Mouse (Mus musculus): ENCODE measurements around the gene Usp32.

Gene Usp32

DNA sequence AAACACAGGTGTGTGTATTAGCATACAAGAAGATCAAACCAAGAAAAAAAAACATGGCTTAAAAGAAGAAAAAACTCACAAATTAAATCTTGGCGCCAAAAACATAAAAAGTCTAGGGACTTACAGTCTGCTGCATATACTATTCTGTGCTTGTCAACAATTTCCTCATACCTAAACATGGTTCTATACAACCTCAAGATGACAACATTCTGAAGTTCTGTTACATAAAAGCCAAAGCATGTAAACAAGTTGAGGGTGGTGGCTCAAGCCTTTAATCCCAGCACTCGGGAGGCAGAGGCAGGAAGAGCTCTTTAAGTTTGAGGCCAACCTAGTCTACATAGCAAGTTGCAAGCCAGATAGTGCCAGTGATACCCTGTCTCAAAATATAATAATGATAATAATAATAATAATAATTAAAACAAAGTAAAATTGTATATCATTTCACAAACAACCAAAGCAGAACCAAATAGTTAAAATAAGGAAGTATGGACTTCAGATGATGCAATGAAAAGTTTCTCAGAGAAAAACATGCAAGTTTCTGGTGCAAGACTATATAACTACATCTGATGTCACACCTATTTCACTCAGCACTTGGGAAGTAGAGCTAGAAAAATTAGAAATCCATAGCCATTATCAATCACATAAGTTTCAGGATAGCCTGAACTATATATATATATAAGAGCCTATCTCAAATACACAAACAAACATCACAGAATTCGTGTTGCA, 16.5 kb downstream of the Usp32 start:
- peak; percentile 45 for DNase-seq (ENCODE audit: low read depth)

DNA sequence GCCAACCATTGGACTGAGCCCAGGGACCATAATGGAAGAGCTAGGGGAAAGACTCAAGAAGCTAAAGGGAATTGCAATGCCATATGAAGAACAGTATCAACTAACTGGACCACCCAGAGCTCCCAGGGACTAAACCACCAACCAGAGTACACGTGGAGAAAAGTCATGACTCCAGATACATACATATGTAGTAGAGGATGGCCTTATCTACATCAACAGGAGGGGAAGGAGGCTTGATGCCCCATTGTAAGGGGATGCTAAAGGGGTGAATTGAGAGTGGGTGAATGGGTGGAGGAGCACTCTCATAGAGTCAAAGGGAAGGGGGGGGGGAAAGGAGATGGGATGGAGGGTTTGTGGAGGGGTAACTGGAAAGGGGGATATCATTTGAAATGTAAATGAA, 17.9 kb downstream of the Usp32 start:
- DNase-seq (ENCODE audit: low read depth), result no peak

DNA sequence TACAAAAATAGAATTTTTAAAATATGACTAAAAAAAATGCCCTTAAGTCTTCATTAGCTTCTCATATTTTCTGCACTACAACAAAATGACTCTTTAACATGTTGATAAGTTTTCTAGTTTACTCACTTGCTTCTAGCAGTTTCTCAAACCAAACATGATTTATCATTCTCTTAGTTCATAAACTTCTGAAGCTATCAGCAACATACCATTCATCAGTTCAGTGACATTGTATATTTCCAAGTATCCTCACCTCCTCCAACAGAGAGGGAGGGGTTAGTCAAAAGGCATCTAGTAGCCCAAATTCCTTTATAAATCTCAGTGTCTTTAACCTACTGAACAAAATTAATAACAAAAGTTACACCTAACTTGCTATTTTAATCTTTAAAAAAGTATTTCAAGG, 22.8 kb downstream of the Usp32 start:
- no peak for DNase-seq (ENCODE audit: low read depth)

DNA sequence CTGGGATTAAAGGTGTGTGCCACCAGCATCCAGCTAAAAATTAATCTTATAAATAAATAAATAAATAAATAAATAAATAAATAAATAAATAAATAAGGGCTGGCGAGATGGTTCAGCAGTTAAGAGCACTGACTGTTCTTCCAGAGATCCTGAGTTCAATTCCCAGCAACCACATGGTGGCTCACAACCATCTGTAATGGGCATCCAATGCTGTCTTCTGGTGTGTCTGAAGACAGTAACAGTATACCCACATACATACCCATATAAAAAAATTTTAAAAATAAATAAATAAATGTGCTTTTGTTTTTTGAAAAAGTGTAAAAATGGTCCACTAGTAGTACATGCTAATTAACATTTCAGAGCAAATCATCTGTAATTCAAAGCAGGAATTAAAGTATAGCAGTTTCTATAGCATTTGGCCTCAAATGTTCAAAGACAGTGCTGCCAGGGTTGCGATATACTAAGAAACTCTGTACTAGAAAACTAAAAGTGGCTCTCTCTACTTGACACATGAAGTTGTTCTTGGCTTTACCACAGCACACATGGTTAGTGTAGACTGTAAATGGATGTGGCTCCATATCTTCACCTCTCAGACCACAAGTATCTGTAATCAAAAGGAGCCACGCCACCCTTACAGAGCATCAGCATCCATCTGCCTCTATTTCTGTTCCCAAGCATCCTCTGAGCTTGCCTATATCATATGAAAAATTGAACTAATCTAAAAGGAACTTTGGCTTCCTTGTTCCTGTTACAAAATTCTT, 23.7 kb downstream of the Usp32 start:
- peak; percentile 68 for DNase-seq (ENCODE audit: low read depth)

DNA sequence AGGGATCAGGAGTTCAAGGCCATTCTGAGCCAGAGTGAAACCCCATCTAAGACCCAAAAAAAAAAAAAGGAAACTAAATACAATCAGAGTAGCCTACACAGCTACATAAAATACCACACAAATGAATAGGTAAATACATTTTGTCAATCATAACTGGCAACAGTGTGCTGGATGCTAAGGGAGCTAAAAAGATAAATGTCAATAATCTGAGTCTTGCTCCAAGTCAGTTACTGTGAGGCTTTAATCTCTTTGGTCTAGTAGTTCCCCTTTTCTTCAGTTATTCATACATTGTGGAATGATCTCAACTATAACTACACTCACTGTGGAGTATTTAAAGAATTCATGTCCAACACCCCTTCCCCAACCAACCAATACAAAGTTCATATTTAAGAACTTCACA, 30.0 kb downstream of the Usp32 start:
- no peak for DNase-seq (ENCODE audit: low read depth)

DNA sequence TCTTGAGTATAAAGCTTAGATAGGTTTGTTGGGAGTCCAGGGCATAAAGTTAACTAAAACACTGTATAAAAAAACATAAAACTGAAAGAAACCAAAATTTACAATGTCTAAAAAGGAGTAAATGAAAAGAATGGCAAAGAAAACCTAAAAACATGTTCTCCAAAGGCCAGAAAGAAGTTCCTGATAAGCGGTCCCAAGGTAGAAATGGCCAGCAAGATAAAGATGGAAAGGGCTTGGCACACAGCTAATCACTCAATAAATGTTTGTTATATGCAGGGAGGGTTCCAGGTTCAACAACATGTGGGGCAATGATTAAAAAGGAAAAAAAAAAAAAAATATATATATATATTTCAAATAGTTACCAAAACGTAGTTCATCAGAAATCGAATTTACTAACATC, 32.7 kb downstream of the Usp32 start:
- DNase-seq (ENCODE audit: low read depth), result no peak

DNA sequence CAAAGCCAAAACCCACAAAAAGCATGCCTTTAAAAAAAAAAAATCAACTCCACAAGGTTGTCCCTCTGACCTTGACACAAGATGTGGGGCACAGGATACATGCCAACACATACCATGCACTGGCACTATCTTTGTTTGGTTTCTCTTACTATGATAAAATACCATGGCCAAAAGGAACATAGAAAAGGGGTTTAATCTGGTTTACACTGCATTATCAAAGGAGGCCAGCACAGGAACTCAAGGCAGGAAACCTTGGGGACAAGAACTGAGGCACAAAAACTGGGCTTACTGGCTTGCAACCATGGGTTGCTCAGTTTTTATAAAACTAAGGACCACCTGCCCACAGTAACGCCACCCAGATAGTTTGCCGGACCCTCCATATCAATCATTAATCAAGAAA, 34.1 kb downstream of the Usp32 start:
- no peak for DNase-seq (ENCODE audit: low read depth)

DNA sequence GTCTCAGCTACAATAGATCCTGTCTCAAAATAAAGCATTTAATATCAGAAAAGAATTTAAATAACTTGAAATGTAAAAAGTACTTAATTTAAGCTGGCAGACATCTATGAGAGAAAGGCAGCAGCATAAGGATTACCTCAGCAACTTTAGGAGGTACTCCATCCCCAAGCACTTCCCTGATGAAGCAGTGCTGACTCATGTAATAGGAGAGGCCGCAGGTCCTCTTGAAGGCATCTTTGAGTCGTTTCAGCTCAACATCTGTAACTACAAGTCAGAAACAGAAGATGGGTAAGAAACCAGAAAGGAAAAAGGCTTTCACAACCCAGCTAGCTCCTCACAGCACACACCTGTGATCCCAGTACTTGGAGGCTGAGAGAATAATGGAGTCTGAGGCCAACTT, 36.2 kb downstream of the Usp32 start:
- peak; percentile 57 for DNase-seq (ENCODE audit: low read depth)

DNA sequence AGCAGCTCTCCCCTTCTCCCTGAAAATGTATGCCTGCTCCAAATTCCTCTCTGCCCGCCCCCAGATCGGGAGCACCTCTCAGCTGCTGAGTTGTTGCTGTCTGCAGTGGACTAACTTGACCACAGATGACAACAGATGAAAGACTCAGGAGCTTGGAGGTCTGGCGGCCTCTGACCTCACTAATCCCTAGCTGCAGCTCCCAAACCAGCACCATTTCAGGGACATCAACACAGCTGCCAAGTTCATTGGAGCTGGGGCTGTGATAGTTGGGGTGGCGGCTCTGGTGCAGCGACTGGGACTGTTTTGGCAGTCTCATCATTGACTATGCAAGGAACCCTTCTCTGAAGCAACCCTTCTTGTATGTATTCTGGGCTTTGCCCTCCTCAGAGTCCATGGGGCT, 44.8 kb downstream of the Usp32 start:
- no peak for DNase-seq (ENCODE audit: low read depth)

DNA sequence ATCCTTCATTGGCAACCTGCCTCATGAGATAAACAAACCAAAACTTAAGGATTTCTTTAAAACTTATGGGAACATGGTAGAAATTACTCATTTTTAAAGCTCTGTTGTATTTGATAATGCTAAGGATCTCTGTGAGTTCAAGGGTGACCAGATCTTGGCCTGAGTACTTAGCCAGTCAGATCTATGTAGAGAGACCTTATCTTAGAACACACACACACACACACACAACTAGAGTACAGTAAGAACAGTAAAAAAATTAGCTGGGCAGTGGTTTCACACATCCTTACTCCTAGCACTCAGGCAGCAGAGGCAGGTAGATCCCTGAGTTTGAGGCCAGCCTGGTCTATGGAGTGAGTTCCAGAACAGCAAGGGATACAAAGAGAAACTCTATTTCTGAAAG, 53.7 kb downstream of the Usp32 start:
- no peak for DNase-seq (ENCODE audit: low read depth)

DNA sequence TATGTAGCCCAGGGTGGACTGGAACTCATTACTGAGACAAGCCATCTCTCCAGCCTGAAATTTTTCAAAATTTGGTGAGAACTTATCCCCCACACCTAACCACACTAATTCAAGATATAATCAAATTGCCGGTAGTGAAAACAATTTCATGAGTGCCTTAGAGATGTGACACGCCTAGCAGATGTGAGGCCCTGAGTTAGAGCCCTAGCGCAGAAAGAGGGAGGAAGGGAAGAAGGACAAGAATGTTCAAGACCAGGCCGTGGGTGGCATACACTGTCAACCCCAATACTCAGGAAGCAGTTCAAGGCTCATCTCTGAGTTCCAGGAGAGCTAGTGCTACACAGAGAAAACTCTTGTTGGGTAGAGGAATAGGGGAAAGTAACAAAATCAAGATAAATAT, 72.1 kb downstream of the Usp32 start:
- no peak for DNase-seq (ENCODE audit: low read depth)

DNA sequence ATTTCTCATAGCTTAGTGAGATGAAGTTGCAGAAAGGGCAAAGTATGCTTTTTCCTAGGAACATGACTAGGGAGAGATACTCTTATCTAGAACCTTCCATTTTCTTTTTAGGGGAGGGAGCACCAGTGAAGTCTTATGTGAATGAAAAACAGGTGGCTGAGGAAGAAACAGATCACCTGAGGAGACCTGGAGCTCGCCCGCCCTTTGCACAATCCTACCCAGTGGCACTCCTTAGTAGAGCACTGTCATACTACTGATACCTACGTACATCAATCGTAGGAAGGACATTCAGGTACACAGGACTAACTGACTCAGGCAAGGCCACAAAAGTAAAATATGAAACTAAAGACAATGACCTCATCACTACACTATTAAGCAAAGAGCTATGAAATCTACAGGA, 81.4 kb downstream of the Usp32 start:
- DNase-seq (ENCODE audit: low read depth), result no peak

DNA sequence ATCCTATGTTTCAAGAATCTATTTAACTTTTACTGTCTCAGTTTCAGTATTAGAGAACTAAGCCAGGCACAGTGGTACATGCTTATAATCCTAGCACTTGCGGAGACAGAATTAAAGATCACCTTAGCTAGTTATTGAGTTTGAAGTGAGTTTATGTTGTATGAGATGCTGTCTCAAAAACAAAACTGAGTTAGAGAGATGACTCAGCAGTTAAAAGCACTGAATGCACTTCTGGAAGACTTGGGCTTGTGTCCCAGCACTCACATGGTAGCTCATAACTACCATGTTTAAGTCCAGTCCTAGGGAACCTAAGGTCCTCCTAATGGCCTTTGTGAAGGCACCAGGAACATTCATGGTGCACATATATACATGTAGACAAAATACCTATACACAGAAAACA, 82.4 kb downstream of the Usp32 start:
- DNase-seq (ENCODE audit: low read depth), result peak; percentile 15

DNA sequence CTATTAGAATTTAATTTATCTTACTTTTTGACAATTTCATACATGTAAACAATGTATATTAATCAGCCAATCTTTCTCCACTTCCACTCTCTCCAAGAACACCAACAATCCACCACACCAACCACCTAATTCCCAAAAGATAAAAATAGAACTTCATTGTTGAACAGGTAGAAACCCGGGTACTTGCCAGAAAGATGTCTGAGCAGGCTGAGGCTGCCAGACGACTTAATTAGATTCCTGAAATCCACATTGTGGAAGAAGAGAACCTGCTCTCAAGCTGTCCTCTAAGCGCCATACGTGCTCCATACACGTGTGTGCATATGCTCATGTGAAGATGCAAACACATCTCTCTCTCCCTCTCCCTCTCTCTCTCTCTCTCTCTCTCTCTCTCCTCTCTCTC, 83.1 kb downstream of the Usp32 start:
- DNase-seq (ENCODE audit: low read depth), result no peak

DNA sequence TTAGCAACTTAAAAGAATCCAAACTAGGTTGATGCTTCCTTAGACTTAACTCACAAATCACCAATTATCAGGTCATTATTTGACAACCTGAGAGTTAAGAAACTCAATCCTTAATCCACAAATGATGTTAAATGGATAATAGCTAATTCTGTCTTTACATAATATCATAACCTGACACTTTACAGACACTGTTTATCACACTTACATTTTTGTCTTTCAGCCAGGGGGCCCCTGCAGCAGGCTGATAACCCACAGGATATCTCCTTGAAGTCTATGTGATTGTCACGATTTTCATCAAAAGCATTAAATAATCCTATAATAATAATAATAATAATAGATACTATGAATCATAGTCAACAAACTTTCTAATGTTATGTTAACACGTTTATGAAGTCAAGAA, 84.4 kb downstream of the Usp32 start:
- DNase-seq (ENCODE audit: low read depth), result no peak

DNA sequence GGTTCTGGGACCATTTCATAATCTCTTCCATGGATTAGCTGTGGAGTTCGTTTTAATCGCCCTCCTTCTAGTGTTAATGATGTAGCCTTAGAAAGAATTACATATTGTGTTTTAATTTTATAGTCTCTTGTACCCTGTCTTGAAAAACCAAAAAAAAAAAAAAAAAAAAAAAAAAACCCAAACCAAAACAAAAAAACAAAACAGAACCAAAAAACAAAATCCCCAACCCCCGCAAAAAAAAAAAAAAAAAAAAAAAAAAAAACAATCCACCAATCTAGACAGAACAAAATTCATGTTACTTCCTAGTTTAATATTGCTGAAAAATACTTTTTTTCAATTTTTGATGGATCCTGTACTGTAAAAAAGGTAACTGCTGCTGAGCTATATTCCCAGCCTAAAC, 100.7 kb downstream of the Usp32 start:
- no peak for DNase-seq (ENCODE audit: low read depth)

DNA sequence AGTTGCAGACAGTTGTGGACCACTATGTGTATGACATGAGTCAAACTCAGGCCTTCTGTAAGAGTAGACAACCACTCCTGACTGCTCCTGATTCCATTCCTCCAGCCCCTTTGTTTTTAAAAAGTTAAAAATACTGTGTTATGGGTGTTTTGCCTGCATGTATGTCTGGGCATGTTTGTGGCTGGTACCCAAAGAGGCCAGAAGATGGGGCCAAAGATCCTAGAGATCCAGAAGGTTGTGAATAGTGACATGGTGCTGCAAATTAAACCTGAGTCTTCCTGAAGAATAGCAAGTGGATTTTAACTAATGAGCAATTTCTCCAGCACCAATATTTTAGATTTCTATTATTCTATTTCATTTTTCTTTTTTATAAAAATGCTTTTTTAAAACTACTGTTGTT, 126.8 kb downstream of the Usp32 start:
- DNase-seq (ENCODE audit: low read depth), result peak; percentile 68

DNA sequence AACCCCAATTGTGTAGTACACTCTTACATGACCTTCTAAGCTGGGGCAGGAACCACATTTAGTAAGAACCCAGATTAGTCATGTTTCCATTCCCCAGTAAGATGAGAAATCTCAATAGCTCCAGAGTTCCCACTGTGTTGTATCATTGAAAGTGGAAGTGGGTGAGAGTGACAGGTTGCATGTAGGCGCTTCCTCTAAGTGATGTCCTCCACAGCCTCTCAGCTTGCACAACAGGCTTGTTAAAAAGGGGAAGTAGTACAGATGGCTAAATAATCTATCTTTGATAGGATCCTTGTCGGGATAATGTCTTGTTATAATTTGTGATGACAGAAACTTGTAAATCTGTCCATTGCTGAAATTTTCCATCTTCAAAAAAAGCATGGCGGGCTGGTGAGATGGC, 136.4 kb downstream of the Usp32 start:
- DNase-seq (ENCODE audit: low read depth), result peak; percentile 97

DNA sequence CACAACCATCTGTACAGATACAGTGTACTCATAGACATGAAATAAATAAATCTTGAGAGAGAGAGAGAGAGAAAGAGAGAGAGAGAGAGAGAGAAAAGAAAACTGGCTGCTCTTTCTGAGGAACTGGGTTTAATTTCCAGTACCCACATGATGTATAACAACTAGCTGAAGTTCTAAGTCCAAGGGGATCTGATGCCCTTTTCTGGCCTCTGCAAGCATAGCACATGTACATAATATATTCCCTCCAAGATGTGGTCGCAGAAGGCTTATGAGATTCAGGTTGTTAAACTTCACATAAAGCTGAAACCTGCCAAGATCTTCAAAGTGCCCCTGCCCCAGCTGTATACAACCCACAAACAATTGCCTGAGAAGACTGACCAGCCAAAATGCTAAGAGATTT, 144.7 kb downstream of the Usp32 start:
- peak; percentile 47 for DNase-seq (ENCODE audit: low read depth)

DNA sequence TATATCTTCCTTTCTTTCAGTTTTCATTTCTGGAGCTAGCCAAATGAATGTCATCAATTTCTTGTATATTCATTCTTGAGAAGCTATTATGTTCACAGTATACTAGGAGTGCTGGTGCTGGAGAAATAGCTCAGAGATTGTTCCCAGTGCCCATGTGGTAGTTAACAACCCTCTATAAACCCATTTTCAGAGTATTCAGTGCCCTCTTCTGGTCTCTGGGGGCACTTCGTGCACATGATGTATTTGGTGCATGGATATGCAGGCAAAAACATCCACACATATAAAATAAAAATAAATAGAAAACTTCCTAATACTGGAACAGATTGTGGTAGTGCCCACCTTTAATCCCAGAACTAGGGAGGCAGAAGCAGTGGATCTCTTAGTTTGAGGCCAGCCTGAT, 147.0 kb downstream of the Usp32 start:
- peak; percentile 31 for DNase-seq (ENCODE audit: low read depth)

DNA sequence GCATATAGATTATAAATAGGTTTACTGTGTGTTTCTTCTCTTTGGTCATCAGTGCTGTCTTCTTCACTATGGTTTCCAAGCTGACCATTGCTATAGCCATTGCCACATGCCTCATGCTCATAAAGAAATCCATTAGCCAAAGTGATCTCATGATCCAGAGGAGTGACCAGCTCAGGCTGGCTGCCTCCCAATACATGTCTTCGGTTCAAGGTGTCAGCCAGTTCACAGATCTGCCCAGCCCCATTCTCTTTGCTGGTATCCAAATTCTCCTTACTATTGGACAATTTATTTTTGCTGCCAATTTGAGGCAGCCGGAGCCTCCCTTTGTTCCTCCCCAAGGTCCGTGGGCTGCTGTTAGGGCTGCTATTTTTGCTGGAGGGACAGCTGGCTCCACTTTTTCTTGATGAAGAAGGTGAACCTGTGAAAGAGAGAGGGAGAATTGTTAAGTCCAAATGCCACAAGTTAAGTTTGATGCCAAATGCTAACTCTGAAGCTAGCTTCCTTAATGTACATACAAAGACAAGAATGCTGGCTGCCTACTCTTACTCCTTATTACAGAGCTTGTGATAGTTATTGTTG, 151.5 kb downstream of the Usp32 start:
- no peak for DNase-seq (ENCODE audit: low read depth)

DNA sequence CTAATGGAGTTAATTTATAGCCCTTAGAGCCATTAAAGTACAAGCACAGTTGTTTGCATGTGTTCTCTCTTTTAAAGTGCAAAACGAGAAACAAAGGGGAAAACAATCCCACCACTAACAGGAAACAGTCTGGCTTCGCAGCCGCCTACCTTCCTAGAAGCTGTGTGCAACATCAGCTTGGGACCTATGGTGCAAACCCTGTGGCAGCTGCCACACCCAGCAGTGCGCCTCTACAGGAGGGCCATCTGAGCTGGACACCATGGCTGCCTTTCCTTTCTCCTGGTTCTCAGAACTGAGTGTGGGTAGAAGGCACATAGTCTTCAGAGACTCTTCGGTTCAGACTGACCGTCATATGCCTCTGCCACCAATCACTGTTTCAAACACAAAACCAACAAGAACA, 154.5 kb downstream of the Usp32 start:
- no peak for DNase-seq (ENCODE audit: low read depth)

DNA sequence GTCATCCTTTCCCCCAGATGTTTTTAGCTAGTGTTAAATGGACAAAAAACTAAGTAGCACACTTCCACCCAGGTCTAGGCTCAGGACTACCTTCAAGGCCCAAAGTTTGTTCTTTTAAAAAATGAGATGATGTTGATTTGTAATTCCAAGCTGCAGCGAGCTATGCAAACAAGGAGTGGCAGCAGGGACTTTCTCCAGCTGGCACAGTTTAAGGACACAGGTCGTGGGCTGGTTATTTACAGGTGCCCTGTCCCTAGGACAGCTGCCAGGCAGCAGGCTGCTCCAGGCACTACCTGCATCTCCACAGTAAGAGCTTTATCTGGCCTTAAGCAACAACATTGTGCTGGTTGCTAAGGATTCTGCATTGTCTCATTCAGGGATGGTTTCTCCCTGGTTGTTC, 159.3 kb downstream of the Usp32 start:
- no peak for DNase-seq (ENCODE audit: low read depth)

DNA sequence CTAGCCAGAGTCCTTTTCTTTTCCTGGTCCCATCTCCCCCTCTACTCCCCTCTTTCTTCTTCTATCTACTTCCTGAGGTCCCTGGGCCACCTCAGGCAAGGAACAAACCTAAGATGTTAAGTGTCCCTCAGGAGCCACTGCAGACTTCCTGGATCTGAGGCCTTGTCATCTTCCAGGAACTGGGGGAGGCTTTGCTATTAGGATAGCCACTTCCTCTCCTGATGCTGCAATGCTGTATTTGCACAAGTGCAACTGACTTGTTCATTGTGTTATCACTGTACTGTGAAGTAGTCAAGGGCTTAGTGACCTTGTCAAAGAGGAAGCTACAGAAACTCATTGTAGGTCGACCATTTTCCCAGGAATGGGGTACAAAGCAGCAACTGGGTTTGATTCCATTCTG, 160.6 kb downstream of the Usp32 start:
- peak; percentile 66 for DNase-seq (ENCODE audit: low read depth)
